Mouse (Mus musculus) inflammation-experienced regulatory T-cells, adult 6 months (primary cell): ENCODE results near the gene Atf7. TPM values are rescaled to one million over a fixed set of nuclear protein-coding genes. Genes with fewer than 3 reads are reported as not detected.
"Not testable (repeated sequence)": the region's sequence is repeated elsewhere in the genome, so short reads cannot be mapped to it uniquely, and the experiment has no call there.

Source experiments
- ATAC-seq: one replicate; pipeline ENCODE4 v1.8.0; 2017
- polyA plus RNA-seq, 3 experiments: library from polyadenylated mRNA; unstranded; fragments of 100-300 nt; shearing (Covaris generic); gene quantifications; one replicate each; pipeline ENCODE4 v1.2.1; 2017

Atf7 gene
- polyA plus RNA-seq: 10 to 100 TPM; 20.8 to 59.2 (median 45.1) TPM

GRCm38 (mm10) chr15:102624970-102625686 is at the start of gene Atf7, which contains the start of gene Gm28047:
Gene Atf7, minus strand, starts transcription at chr15:102625464.
Gene Gm28047, minus strand, starts transcription at chr15:102625067.
- peak; percentile 93 for ATAC-seq

- no peak for ATAC-seq
Measured at GRCm38 (mm10) chr15:102673548-102673947, 48.3 kb upstream of the Atf7 start.

- no peak for ATAC-seq
Measured at GRCm38 (mm10) chr15:102672215-102673071, 47.2 kb upstream of the Atf7 start, which contains the start of gene Atp5g2. Gene Atp5g2, minus strand, starts transcription at chr15:102672352.

- ATAC-seq: no peak
Measured at GRCm38 (mm10) chr15:102671721-102672214, 46.5 kb upstream of the Atf7 start.

GRCm38 (mm10) chr15:102670767-102671575 is 45.7 kb upstream of the Atf7 start:
- ATAC-seq: peak; percentile 93

- no peak for ATAC-seq
Measured at GRCm38 (mm10) chr15:102670281-102670680, 45.0 kb upstream of the Atf7 start.

GRCm38 (mm10) chr15:102669571-102669970 is 44.3 kb upstream of the Atf7 start:
- no peak for ATAC-seq

- peak; percentile 69 for ATAC-seq
Measured at GRCm38 (mm10) chr15:102665494-102665893, 40.2 kb upstream of the Atf7 start.

- ATAC-seq: no peak
Measured at GRCm38 (mm10) chr15:102663825-102664224, 38.6 kb upstream of the Atf7 start.

- not testable (repeated sequence) for ATAC-seq
Measured at GRCm38 (mm10) chr15:102662601-102663000, 37.3 kb upstream of the Atf7 start.

GRCm38 (mm10) chr15:102657926-102658381 is 32.7 kb upstream of the Atf7 start:
- ATAC-seq: no peak

GRCm38 (mm10) chr15:102656658-102657057 is 31.4 kb upstream of the Atf7 start:
- no peak for ATAC-seq

- ATAC-seq: not testable (repeated sequence)
Measured at GRCm38 (mm10) chr15:102651928-102652660, 26.8 kb upstream of the Atf7 start.

GRCm38 (mm10) chr15:102651107-102651506 is 25.8 kb upstream of the Atf7 start:
- no peak for ATAC-seq

- ATAC-seq: no peak
Measured at GRCm38 (mm10) chr15:102635817-102636216, 10.6 kb upstream of the Atf7 start.

- ATAC-seq: no peak
Measured at GRCm38 (mm10) chr15:102634684-102635083, 9.4 kb upstream of the Atf7 start.

- peak; percentile 31 for ATAC-seq
Measured at GRCm38 (mm10) chr15:102625687-102626055, 407 bp upstream of the Atf7 start.

GRCm38 (mm10) chr15:102624291-102624969 is 834 bp downstream of the Atf7 start:
- ATAC-seq: no peak

GRCm38 (mm10) chr15:102623121-102623520 is 2.1 kb downstream of the Atf7 start:
- ATAC-seq: no peak

- no peak for ATAC-seq
Measured at GRCm38 (mm10) chr15:102622536-102622935, 2.7 kb downstream of the Atf7 start.

GRCm38 (mm10) chr15:102620765-102621164 is 4.5 kb downstream of the Atf7 start:
- ATAC-seq: no peak
